7 mouse cellular contexts compared by ENCODE assay signal in the genomic region with DNA sequence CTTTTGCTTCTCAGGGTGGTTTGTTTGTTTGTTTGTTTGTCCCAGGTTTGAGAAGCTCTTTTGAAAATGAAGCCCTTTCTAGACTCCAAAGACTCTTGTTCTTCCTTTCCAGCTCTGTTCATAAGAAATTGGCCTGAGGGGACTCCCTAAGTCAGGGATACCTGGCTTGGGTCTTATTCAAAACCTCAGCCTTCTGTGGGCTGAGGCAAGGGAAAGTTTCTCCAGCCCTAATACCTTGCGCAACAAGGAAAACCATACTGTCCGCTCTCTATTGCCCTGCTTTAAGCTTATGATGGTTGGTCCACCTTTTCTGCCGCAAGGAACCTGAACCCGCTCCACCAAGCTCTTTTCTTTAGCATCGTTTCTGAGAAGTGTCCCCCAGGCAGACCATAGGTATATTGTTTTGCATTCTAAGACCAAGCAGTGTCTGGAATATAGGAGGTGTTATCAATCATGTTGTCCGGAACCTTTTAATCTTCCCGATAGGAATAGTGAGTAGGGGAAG. TPM values are rescaled to one million over a fixed set of nuclear protein-coding genes. Genes with fewer than 3 reads are reported as not detected.
DNase-seq lines count a peak whose midpoint lies in the region; ATAC-seq and TF ChIP-seq lines count a peak whose summit lies in the region.

No protein-coding gene starts in this region.

- H3K9me3 ChIP-seq in forebrain, embryonic 15.5 days: no peaks in the 10 kb centered on the region
- no peaks in the 10 kb centered on the region for H3K9me3 ChIP-seq in liver, embryonic 12.5 days (replicated peaks)
- no peaks in the 10 kb centered on the region for H3K9me3 ChIP-seq in stomach, embryonic 16.5 days (replicated peaks; ENCODE audit: control insufficient read depth, low read length)

- ATAC-seq in forebrain, embryonic 15.5 days (replicated peaks): no peak
- ATAC-seq in liver, embryonic 12.5 days: no peak
- ATAC-seq in stomach, embryonic 16.5 days (ENCODE audit: insufficient read depth, low FRiP score): no peak

- intact Hi-C loops in left cerebral cortex, adult 2 months (cut with DNase I): loop anchor here (5.0 to 10.0 kb wide), 2 partner anchors 144 to 262 kb away; no protein-coding TSS in a partner anchor

- peak overlapping the region; percentile 71 for H3K4me2 ChIP-seq in forebrain, embryonic 15.5 days (replicated peaks)
- peak overlapping the region; percentile 80 for H3K4me2 ChIP-seq in liver, embryonic 12.5 days
- H3K4me2 ChIP-seq in stomach, embryonic 16.5 days (ENCODE audit: low read depth, low read length): peak overlapping the region; percentile 68

- H3K36me3 ChIP-seq in forebrain, embryonic 15.5 days: no peaks in the 10 kb centered on the region
- no peaks in the 10 kb centered on the region for H3K36me3 ChIP-seq in liver, embryonic 12.5 days
- H3K36me3 ChIP-seq in stomach, embryonic 16.5 days (ENCODE audit: control insufficient read depth, insufficient read depth, low read length): no peaks in the 10 kb centered on the region

- peak overlapping the region; percentile 82; the same call in 1 of the 2 replicates for H3K9ac ChIP-seq in forebrain, embryonic 15.5 days (replicated peaks)
- H3K9ac ChIP-seq in liver, embryonic 12.5 days: no peak overlapping the region
- peak overlapping the region; percentile 93; the same call in 1 of the 2 replicates for H3K9ac ChIP-seq in stomach, embryonic 16.5 days (ENCODE audit: low read length)

- no peak overlapping the region for H3K27ac ChIP-seq in left cerebral cortex, adult 2 months
- peak overlapping the region; percentile 89; the same call in 1 of the 2 replicates for H3K27ac ChIP-seq in forebrain, embryonic 15.5 days (replicated peaks)
- H3K27ac ChIP-seq in liver, embryonic 12.5 days: no peak overlapping the region
- peak overlapping the region; percentile 87 for H3K27ac ChIP-seq in stomach, embryonic 16.5 days (ENCODE audit: low read length)

- 72% methylated on average over 7 of the region's 7 CpGs for WGBS in forebrain, embryonic 15.5 days
- WGBS in liver, embryonic 12.5 days (ENCODE audit: insufficient replicate concordance): 68% methylated on average over 7 of the region's 7 CpGs
- WGBS in stomach, embryonic 16.5 days: 63% methylated on average over 7 of the region's 7 CpGs

- peak overlapping the region; percentile 93; the same call in 1 of the 2 replicates for H3K4me3 ChIP-seq in left cerebral cortex, adult 2 months
- peak overlapping the region; percentile 76 for H3K4me3 ChIP-seq in forebrain, embryonic 15.5 days
- no peak overlapping the region for H3K4me3 ChIP-seq in liver, embryonic 12.5 days
- H3K4me3 ChIP-seq in stomach, embryonic 16.5 days (replicated peaks; ENCODE audit: low read length): peak overlapping the region; percentile 83

- H3K4me1 ChIP-seq in forebrain, embryonic 15.5 days: peaks cover 16% of the 10 kb centered on the region
- peaks cover 5% of the 10 kb centered on the region for H3K4me1 ChIP-seq in liver, embryonic 12.5 days
- peaks cover 15% of the 10 kb centered on the region for H3K4me1 ChIP-seq in stomach, embryonic 16.5 days (ENCODE audit: control insufficient read depth, insufficient read depth, low read length)

- no peak for DNase-seq in left cerebral cortex, adult 2 months (ENCODE audit: extremely low spot score in 1 of 2, low spot score in 2 of 2)
- DNase-seq in left cerebral cortex, adult 9 months (ENCODE audit: low spot score in 2 of 2): no peak
- no peak for DNase-seq in spleen, adult 12 weeks (ENCODE audit: low spot score)
- no peak for DNase-seq in spleen, postnatal 10 days (ENCODE audit: low spot score in 2 of 2)

- TF ChIP-seq CTCF in left cerebral cortex, adult 2 months (IDR thresholded peaks at IDR 0.05): no peak

- H3K27me3 ChIP-seq in forebrain, embryonic 15.5 days: no peaks in the 10 kb centered on the region
- peaks cover 50% of the 10 kb centered on the region for H3K27me3 ChIP-seq in liver, embryonic 12.5 days (replicated peaks)
- no peaks in the 10 kb centered on the region for H3K27me3 ChIP-seq in stomach, embryonic 16.5 days (ENCODE audit: control insufficient read depth, insufficient read depth, low read length)

RNA-seq across cellular contexts. Expression of a gene that starts 1.0 kb away (rescaled TPM):
- 10 to 100 TPM; 20.9 to 21.9 TPM for total RNA-seq in left cerebral cortex, adult 2 months (2021)
- polyA plus RNA-seq in forebrain, embryonic 15.5 days (2015; fragmentation: Nextera tagmentation; extraction: Ambion mirVana): 18.0 and 19.4 TPM in 2 replicates
- polyA plus RNA-seq in liver, embryonic 12.5 days (2016; fragmentation: Nextera tagmentation; extraction: Ambion mirVana): 3.9 TPM in 2 replicates
- 15.0 and 15.5 TPM in 2 replicates for polyA plus RNA-seq in stomach, embryonic 16.5 days (2015; fragmentation: Nextera tagmentation; extraction: Ambion mirVana)

Comparison
In these comparisons a context has a peak if more than half of its experiments do, and no peak if none do; other contexts are left out.
1. H3K27ac ChIP-seq: peak in forebrain, embryonic 15.5 days (single experiment) and stomach, embryonic 16.5 days (single experiment); none in left cerebral cortex, adult 2 months (single experiment) and liver, embryonic 12.5 days (single experiment).
2. Peak in every context shown above with its lines, with median percentiles within 50 percentile points of each other: H3K4me2 ChIP-seq.